Mouse (Mus musculus): ENCODE data around the gene Oasl2.

GRCm38 (mm10) chr5:114958069-114958468 is 61.3 kb downstream of the Oasl2 start:
- TF ChIP-seq CTCF (conservative IDR thresholded peaks at IDR 0.05; ENCODE audit: insufficient read depth, insufficient read length, low read depth, low read length) (no peak), POLR2A (IDR thresholded peaks at IDR 0.05; ENCODE audit: low read depth, low read length) (no peak)

Data from kidney, adult 2 months (tissue).